Mouse (Mus musculus) stomach, embryonic 16.5 days (tissue): Measurements from ENCODE around the gene Eno4. TPM values are rescaled to one million over a fixed set of nuclear protein-coding genes. Genes with fewer than 3 reads are reported as not detected.
A peak's percentile ranks its signal among the peaks of the same experiment; 100 is the strongest.

Experiments used
- ATAC-seq: fragments of 200-750 bp; cut with Nextera tagmentation; 2 replicates; pipeline ENCODE4 v1.8.0; 2017; ENCODE audit warnings: moderate number of reproducible peaks, moderate TSS enrichment; ENCODE audit not compliant: insufficient read depth, low FRiP score
- H3K27ac ChIP-seq: fragments of 300-500 bp; sonication (generic); 2 replicates; pipeline ENCODE4 v1.5.1; 2014; ENCODE audit warnings: low read length
- H3K27me3 ChIP-seq: fragments of 300-500 bp; sonication (generic); 2 replicates; pipeline ENCODE4 v1.6.1; 2014; ENCODE audit warnings: low read length, control low read depth, mixed read lengths; ENCODE audit not compliant: control insufficient read depth, insufficient read depth
- H3K36me3 ChIP-seq: fragments of 300-500 bp; sonication (generic); 2 replicates; pipeline ENCODE4 v1.6.1; 2014; ENCODE audit warnings: low read length; ENCODE audit not compliant: control insufficient read depth, insufficient read depth
- H3K4me1 ChIP-seq: fragments of 300-500 bp; sonication (generic); 2 replicates; pipeline ENCODE4 v1.6.1; 2014; ENCODE audit warnings: low read length, control low read depth, mixed read lengths; ENCODE audit not compliant: control insufficient read depth, insufficient read depth
- H3K4me2 ChIP-seq: fragments of 300-500 bp; sonication (generic); 2 replicates; pipeline ENCODE4 v1.6.1; 2014; ENCODE audit warnings: low read depth, low read length, mixed read lengths
- H3K4me3 ChIP-seq: fragments of 300-500 bp; sonication (generic); replicated peaks from 2 replicates; pipeline ENCODE4 v1.5.1; 2014; ENCODE audit warnings: mild to moderate bottlenecking, low read length
- H3K9ac ChIP-seq: fragments of 300-500 bp; sonication (generic); 2 replicates; pipeline ENCODE4 v1.6.1; 2014; ENCODE audit warnings: low read length
- H3K9me3 ChIP-seq: fragments of 300-500 bp; sonication (generic); replicated peaks from 2 replicates; pipeline ENCODE4 v1.6.1; 2016; ENCODE audit warnings: low read length, control low read depth; ENCODE audit not compliant: control insufficient read depth
- WGBS: fragments of 180-500 bp; shearing (Covaris S2); extraction: QIAGEN DNeasy Blood & Tissue Kit; methylation state at CpG from one replicate; pipeline ENCODE4 v1.1.7; 2014; 5-methylcytosine and 5-hydroxymethylcytosine counted together
- polyA plus RNA-seq: library from polyadenylated mRNA; unstranded; fragments of >200 nt; fragmentation: Nextera tagmentation; extraction: Ambion mirVana; gene quantifications from 2 replicates; pipeline ENCODE4 v1.2.1, GENCODE M21; 2015

The Eno4 gene
- polyA plus RNA-seq, 1 experiment from 2014 or later: 0.21 TPM

- Histone ChIP-seq H3K9me3 (no peaks in the 10 kb centered on the region), H3K4me1 (no peaks in the 10 kb centered on the region), H3K36me3 (no peaks in the 10 kb centered on the region), H3K27me3 (no peaks in the 10 kb centered on the region), H3K4me3 (no peak overlapping the region), H3K27ac (no peak overlapping the region), H3K4me2 (no peak overlapping the region), H3K9ac (no peak overlapping the region)
- no peak for ATAC-seq
- 82% methylated on average over 8 of the region's 8 CpGs for WGBS
These were observed 11.6 kb downstream of the Eno4 start for GRCm38 (mm10) chr19:58954779-58955178.

GRCm38 (mm10) chr19:58963011-58963410 is 19.8 kb downstream of the Eno4 start:
- Histone ChIP-seq H3K9me3 (no peaks in the 10 kb centered on the region), H3K4me2 (no peak overlapping the region), H3K27ac (no peak overlapping the region), H3K4me1 (no peaks in the 10 kb centered on the region), H3K4me3 (no peak overlapping the region), H3K27me3 (no peaks in the 10 kb centered on the region), H3K9ac (no peak overlapping the region), H3K36me3 (no peaks in the 10 kb centered on the region)
- ATAC-seq: no peak
- WGBS: 66% methylated on average over 8 of the region's 8 CpGs

- peaks cover 8% of the 10 kb centered on the region; the same call in 1 of the 2 replicates for H3K4me1 ChIP-seq
- H3K9ac ChIP-seq: 0 out of 2 replicates have a peak overlapping the region, but pooled peaks have one; percentile 25
- H3K27ac ChIP-seq: no peak overlapping the region
- 22% methylated on average over 15 of the region's 15 CpGs for WGBS
- no peaks in the 10 kb centered on the region for H3K36me3 ChIP-seq
- H3K27me3 ChIP-seq: no peaks in the 10 kb centered on the region
- H3K9me3 ChIP-seq: no peaks in the 10 kb centered on the region
- H3K4me2 ChIP-seq: peak overlapping the region; percentile 14; the same call in 1 of the 2 replicates
- no peak overlapping the region for H3K4me3 ChIP-seq
- ATAC-seq: no peak
These were observed 25.7 kb downstream of the Eno4 start for GRCm38 (mm10) chr19:58968731-58969506.

GRCm38 (mm10) chr19:58970826-58971225 is 27.6 kb downstream of the Eno4 start:
- no peak overlapping the region for H3K9ac ChIP-seq
- H3K9me3 ChIP-seq: no peaks in the 10 kb centered on the region
- no peak for ATAC-seq
- no peaks in the 10 kb centered on the region for H3K27me3 ChIP-seq
- H3K36me3 ChIP-seq: no peaks in the 10 kb centered on the region
- no peak overlapping the region for H3K27ac ChIP-seq
- WGBS: 54% methylated on average over 13 of the region's 13 CpGs
- H3K4me1 ChIP-seq: peaks cover 8% of the 10 kb centered on the region; the same call in 1 of the 2 replicates
- no peak overlapping the region for H3K4me2 ChIP-seq
- 0 out of 2 replicates have a peak overlapping the region, but pooled peaks have one; percentile 12 for H3K4me3 ChIP-seq

- H3K4me3 ChIP-seq: no peak overlapping the region
- ATAC-seq: no peak
- no peaks in the 10 kb centered on the region for H3K27me3 ChIP-seq
- no peaks in the 10 kb centered on the region for H3K9me3 ChIP-seq
- peaks cover 3% of the 10 kb centered on the region; the same call in 1 of the 2 replicates for H3K4me1 ChIP-seq
- WGBS: 92% methylated on average over 8 of the region's 8 CpGs
- no peaks in the 10 kb centered on the region for H3K36me3 ChIP-seq
- no peak overlapping the region for H3K27ac ChIP-seq
- no peak overlapping the region for H3K4me2 ChIP-seq
- H3K9ac ChIP-seq: no peak overlapping the region
These were observed 30.9 kb downstream of the Eno4 start for GRCm38 (mm10) chr19:58974126-58974525.

- H3K36me3 ChIP-seq: no peaks in the 10 kb centered on the region
- no peak overlapping the region for H3K9ac ChIP-seq
- H3K27ac ChIP-seq: no peak overlapping the region
- no peaks in the 10 kb centered on the region for H3K27me3 ChIP-seq
- no peak overlapping the region for H3K4me2 ChIP-seq
- 75% methylated on average over 11 of the region's 11 CpGs for WGBS
- ATAC-seq: no peak
- H3K9me3 ChIP-seq: no peaks in the 10 kb centered on the region
- no peaks in the 10 kb centered on the region for H3K4me1 ChIP-seq
- H3K4me3 ChIP-seq: no peak overlapping the region
These were observed 32.1 kb downstream of the Eno4 start for GRCm38 (mm10) chr19:58975216-58975863.

GRCm38 (mm10) chr19:58978401-58979171 is 35.4 kb downstream of the Eno4 start:
- 55% methylated on average over 11 of the region's 11 CpGs for WGBS
- H3K4me2 ChIP-seq: no peak overlapping the region
- no peaks in the 10 kb centered on the region for H3K9me3 ChIP-seq
- H3K27ac ChIP-seq: no peak overlapping the region
- H3K4me1 ChIP-seq: no peaks in the 10 kb centered on the region
- no peaks in the 10 kb centered on the region for H3K36me3 ChIP-seq
- no peak overlapping the region for H3K4me3 ChIP-seq
- H3K9ac ChIP-seq: no peak overlapping the region
- H3K27me3 ChIP-seq: no peaks in the 10 kb centered on the region
- ATAC-seq: peak; percentile 50

- ATAC-seq: no peak
- 38% methylated on average over 13 of the region's 13 CpGs for WGBS
- Histone ChIP-seq H3K36me3 (no peaks in the 10 kb centered on the region), H3K27me3 (no peaks in the 10 kb centered on the region), H3K4me1 (no peaks in the 10 kb centered on the region), H3K9ac (no peak overlapping the region), H3K9me3 (no peaks in the 10 kb centered on the region), H3K27ac (no peak overlapping the region), H3K4me3 (peak overlapping the region; percentile 15; the same call in 1 of the 2 replicates), H3K4me2 (peak overlapping the region; percentile 43)
These were observed 36.3 kb downstream of the Eno4 start for GRCm38 (mm10) chr19:58979436-58980055.
